Mouse (Mus musculus): ENCODE results near the gene Chrnb4. TPM values are rescaled to one million over a fixed set of nuclear protein-coding genes. Genes with fewer than 3 reads are reported as not detected.

Chrnb4 gene
- polyA plus RNA-seq, 1 experiment from 2014 or later: 0.77 TPM

Other genes with a start within 250 kb of the Chrnb4 start
- 30.4 and 31.8 TPM in 2 replicates for gene Ireb2, start 185.0 kb downstream of the Chrnb4 start, polyA plus RNA-seq (2015; fragmentation: Nextera tagmentation; extraction: Ambion mirVana)
- gene Hykk, start 131.5 kb downstream of the Chrnb4 start, polyA plus RNA-seq (2015; fragmentation: Nextera tagmentation; extraction: Ambion mirVana): 2.0 and 2.1 TPM in 2 replicates
- gene Psma4, start 98.0 kb downstream of the Chrnb4 start, polyA plus RNA-seq (2015; fragmentation: Nextera tagmentation; extraction: Ambion mirVana): 268 and 283 TPM in 2 replicates
- gene AY074887, start 97.8 kb downstream of the Chrnb4 start, polyA plus RNA-seq (2015; fragmentation: Nextera tagmentation; extraction: Ambion mirVana): 0.57 and 0.97 TPM in 2 replicates
- gene Chrna5, start 67.9 kb downstream of the Chrnb4 start, polyA plus RNA-seq (2015; fragmentation: Nextera tagmentation; extraction: Ambion mirVana): 3.7 and 3.9 TPM in 2 replicates
- gene Chrna3, start 22.2 kb downstream of the Chrnb4 start, polyA plus RNA-seq (2015; fragmentation: Nextera tagmentation; extraction: Ambion mirVana): 17.7 and 18.1 TPM in 2 replicates
- 43.3 and 43.4 TPM in 2 replicates for gene Ube2q2, start 100.1 kb upstream of the Chrnb4 start, polyA plus RNA-seq (2015; fragmentation: Nextera tagmentation; extraction: Ambion mirVana)
- gene Fbxo22, start 160.1 kb upstream of the Chrnb4 start, polyA plus RNA-seq (2015; fragmentation: Nextera tagmentation; extraction: Ambion mirVana): 78.8 and 80.1 TPM in 2 replicates